Mouse (Mus musculus): ENCODE measurements around the gene Lrrc8d. TPM values are rescaled to one million over a fixed set of nuclear protein-coding genes. Genes with fewer than 3 reads are reported as not detected.

Lrrc8d gene
- polyA plus RNA-seq, 1 experiment from 2014 or later = 34.6 TPM

GRCm38 (mm10) chr5:105792853-105793547 is 93.2 kb downstream of the Lrrc8d start:
- Histone ChIP-seq H3K9me3 (replicated peaks; ENCODE audit: low read length) (no peaks in the 10 kb centered on the region), H3K9ac (ENCODE audit: low read depth, low read length) (peak overlapping the region; percentile 38; the same call in 1 of the 2 replicates), H3K27me3 (ENCODE audit: insufficient read depth, low read length) (no peaks in the 10 kb centered on the region), H3K36me3 (ENCODE audit: insufficient read depth, low read length) (no peaks in the 10 kb centered on the region), H3K4me3 (replicated peaks; ENCODE audit: low read depth, low read length) (no peak overlapping the region; the same call in 1 of the 2 replicates), H3K27ac (peak overlapping the region; percentile 93), H3K4me2 (ENCODE audit: low read length) (peak overlapping the region; percentile 47), H3K4me1 (replicated peaks; ENCODE audit: insufficient read depth, low read length) (peaks cover 57% of the 10 kb centered on the region)
- ATAC-seq (replicated peaks; ENCODE audit: low FRiP score, low read depth) (peak; percentile 89), DNase-seq (ENCODE audit: low spot score) (peak; percentile 78)
- 31% methylated on average over 13 of the region's 13 CpGs for WGBS
- TF ChIP-seq CTCF (IDR thresholded peaks at IDR 0.05; ENCODE audit: low read depth) = no peak

- H3K9ac ChIP-seq (ENCODE audit: low read depth, low read length) = no peak overlapping the region
- H3K27me3 ChIP-seq (ENCODE audit: insufficient read depth, low read length) = no peaks in the 10 kb centered on the region
- peaks cover 57% of the 10 kb centered on the region for H3K4me1 ChIP-seq (replicated peaks; ENCODE audit: insufficient read depth, low read length)
- no peak overlapping the region for H3K4me3 ChIP-seq (replicated peaks; ENCODE audit: low read depth, low read length)
- no peak for ATAC-seq (replicated peaks; ENCODE audit: low FRiP score, low read depth)
- no peaks in the 10 kb centered on the region for H3K9me3 ChIP-seq (replicated peaks; ENCODE audit: low read length)
- TF ChIP-seq CTCF (IDR thresholded peaks at IDR 0.05; ENCODE audit: low read depth) = no peak
- peak overlapping the region; percentile 93 for H3K27ac ChIP-seq
- no peak for DNase-seq (ENCODE audit: low spot score)
- WGBS = 35% methylated on average over 5 of the region's 5 CpGs
- H3K4me2 ChIP-seq (ENCODE audit: low read length) = no peak overlapping the region
- no peaks in the 10 kb centered on the region for H3K36me3 ChIP-seq (ENCODE audit: insufficient read depth, low read length)
Measured at GRCm38 (mm10) chr5:105793548-105793940, 93.8 kb downstream of the Lrrc8d start.

DNA sequence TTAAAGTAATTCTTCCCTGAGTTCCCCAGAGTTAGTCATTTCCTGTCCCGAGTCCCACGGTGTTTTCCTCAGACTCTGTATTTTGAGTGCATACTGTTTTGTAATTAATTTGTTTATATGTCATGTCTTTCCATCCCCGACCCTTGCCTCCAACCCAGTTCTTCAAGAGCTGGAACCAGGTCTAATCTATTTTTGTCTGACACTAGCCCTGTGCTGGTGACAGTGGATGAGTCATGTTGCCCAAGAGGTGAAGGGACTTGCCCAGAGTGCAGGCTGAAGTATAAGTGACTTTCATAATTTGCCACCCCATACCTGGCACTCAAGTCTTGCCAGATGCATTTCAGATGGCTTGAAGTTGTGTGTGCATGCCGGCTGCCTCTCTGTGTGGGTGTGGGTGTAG is 98.7 kb downstream of the Lrrc8d start:
- peak overlapping the region; percentile 25; the same call in 1 of the 2 replicates for H3K27ac ChIP-seq

DNA sequence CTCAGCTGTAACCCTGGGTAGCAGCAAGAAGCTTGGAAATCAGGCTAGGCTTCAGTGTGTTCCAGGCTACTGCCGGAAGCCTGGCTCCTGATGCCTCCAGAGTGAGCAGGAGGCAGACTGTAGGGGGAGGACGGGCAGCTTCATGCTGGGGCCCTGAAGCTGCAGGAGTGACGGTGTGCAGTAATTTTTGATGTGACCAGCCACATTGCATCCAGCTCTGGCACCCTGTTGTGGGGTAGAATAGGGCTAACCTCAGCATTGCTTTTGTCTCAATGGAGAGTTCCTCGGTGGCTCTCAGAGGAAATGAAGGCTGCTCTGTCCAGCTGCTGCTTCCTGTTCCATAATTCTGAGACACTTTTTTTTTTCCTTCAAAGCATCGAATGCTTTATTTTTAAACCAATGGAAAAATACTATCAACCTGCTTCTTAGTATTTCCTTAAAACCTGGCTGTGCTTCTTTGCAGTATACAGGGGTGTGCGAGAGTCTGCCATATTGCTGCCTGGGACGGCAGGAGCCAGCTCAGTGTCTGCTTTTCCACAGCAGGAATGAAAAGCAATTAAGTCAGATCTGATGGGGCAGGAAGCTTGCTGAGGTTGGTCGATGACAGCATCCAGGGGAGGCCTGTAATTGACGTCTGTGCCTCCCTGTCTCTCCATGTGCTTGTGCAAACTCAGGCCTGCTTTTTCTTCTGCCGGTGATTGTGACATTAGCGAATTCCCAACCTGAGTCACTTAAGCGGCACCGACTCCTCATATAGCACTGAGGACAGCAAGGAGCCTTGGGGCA is 100.3 kb downstream of the Lrrc8d start:
- H3K36me3 ChIP-seq (ENCODE audit: insufficient read depth, low read length) = no peaks in the 10 kb centered on the region
- H3K9ac ChIP-seq (ENCODE audit: low read depth, low read length) = no peak overlapping the region
- 18% methylated on average over 13 of the region's 13 CpGs for WGBS
- DNase-seq (ENCODE audit: low spot score) = peak; percentile 53
- H3K27ac ChIP-seq = peak overlapping the region; percentile 83
- peak; percentile 4; the same call in 1 of the 2 replicates for TF ChIP-seq CTCF (IDR thresholded peaks at IDR 0.05; ENCODE audit: low read depth)
- H3K4me3 ChIP-seq (replicated peaks; ENCODE audit: low read depth, low read length) = no peak overlapping the region
- H3K4me2 ChIP-seq (ENCODE audit: low read length) = 0 out of 2 replicates have a peak overlapping the region, but pooled peaks have one; percentile 3
- peaks cover 33% of the 10 kb centered on the region for H3K4me1 ChIP-seq (replicated peaks; ENCODE audit: insufficient read depth, low read length)
- ATAC-seq (replicated peaks; ENCODE audit: low FRiP score, low read depth) = peak; percentile 26; the same call in 1 of the 2 replicates
- H3K9me3 ChIP-seq (replicated peaks; ENCODE audit: low read length) = no peaks in the 10 kb centered on the region
- H3K27me3 ChIP-seq (ENCODE audit: insufficient read depth, low read length) = no peaks in the 10 kb centered on the region

More for the DNA sequence above, 98.7 kb downstream of the Lrrc8d start:
- Histone ChIP-seq H3K9ac (ENCODE audit: low read depth, low read length) (no peak overlapping the region), H3K4me3 (replicated peaks; ENCODE audit: low read depth, low read length) (no peak overlapping the region), H3K27me3 (ENCODE audit: insufficient read depth, low read length) (no peaks in the 10 kb centered on the region), H3K36me3 (ENCODE audit: insufficient read depth, low read length) (no peaks in the 10 kb centered on the region), H3K9me3 (replicated peaks; ENCODE audit: low read length) (no peaks in the 10 kb centered on the region), H3K4me2 (ENCODE audit: low read length) (no peak overlapping the region), H3K4me1 (replicated peaks; ENCODE audit: insufficient read depth, low read length) (peaks cover 44% of the 10 kb centered on the region)
- no peak for DNase-seq (ENCODE audit: low spot score)
- no peak for TF ChIP-seq CTCF (IDR thresholded peaks at IDR 0.05; ENCODE audit: low read depth)
- WGBS = 63% methylated on average over 4 of the region's 4 CpGs
- ATAC-seq (replicated peaks; ENCODE audit: low FRiP score, low read depth) = no peak

GRCm38 (mm10) chr5:105801031-105801529 is 101.3 kb downstream of the Lrrc8d start:
- Histone ChIP-seq H3K9ac (ENCODE audit: low read depth, low read length) (no peak overlapping the region), H3K27me3 (ENCODE audit: insufficient read depth, low read length) (no peaks in the 10 kb centered on the region), H3K4me2 (ENCODE audit: low read length) (peak overlapping the region; percentile 3; the same call in 1 of the 2 replicates), H3K36me3 (ENCODE audit: insufficient read depth, low read length) (no peaks in the 10 kb centered on the region), H3K4me1 (replicated peaks; ENCODE audit: insufficient read depth, low read length) (peaks cover 29% of the 10 kb centered on the region), H3K9me3 (replicated peaks; ENCODE audit: low read length) (no peaks in the 10 kb centered on the region), H3K4me3 (replicated peaks; ENCODE audit: low read depth, low read length) (no peak overlapping the region), H3K27ac (peak overlapping the region; percentile 83)
- ATAC-seq (replicated peaks; ENCODE audit: low FRiP score, low read depth) (peak; percentile 54; the same call in 1 of the 2 replicates), DNase-seq (ENCODE audit: low spot score) (no peak)
- TF ChIP-seq CTCF (IDR thresholded peaks at IDR 0.05; ENCODE audit: low read depth) = no peak
- WGBS = 30% methylated on average over 10 of the region's 10 CpGs

- ATAC-seq (replicated peaks; ENCODE audit: low FRiP score, low read depth) (no peak), DNase-seq (ENCODE audit: low spot score) (no peak)
- Histone ChIP-seq H3K27ac (no peak overlapping the region), H3K4me3 (replicated peaks; ENCODE audit: low read depth, low read length) (no peak overlapping the region), H3K36me3 (ENCODE audit: insufficient read depth, low read length) (no peaks in the 10 kb centered on the region), H3K27me3 (ENCODE audit: insufficient read depth, low read length) (no peaks in the 10 kb centered on the region), H3K4me2 (ENCODE audit: low read length) (no peak overlapping the region), H3K9me3 (replicated peaks; ENCODE audit: low read length) (no peaks in the 10 kb centered on the region), H3K9ac (ENCODE audit: low read depth, low read length) (no peak overlapping the region), H3K4me1 (replicated peaks; ENCODE audit: insufficient read depth, low read length) (peaks cover 22% of the 10 kb centered on the region)
- TF ChIP-seq CTCF (IDR thresholded peaks at IDR 0.05; ENCODE audit: low read depth) = no peak
- WGBS = 69% methylated on average over 12 of the region's 12 CpGs
Measured at GRCm38 (mm10) chr5:105805955-105806354, 106.2 kb downstream of the Lrrc8d start.
